Mouse (Mus musculus) cortical plate, adult 2 months (tissue): ENCODE results near the gene Dmrtc2.
"Not testable (repeated sequence)": the region's sequence is repeated elsewhere in the genome, so short reads cannot be mapped to it uniquely, and the experiment has no call there.

Experiments used
- CTCF ChIP-seq: fragments of 200-500 bp; IDR thresholded peaks from 2 replicates; pipeline ENCODE4 v1.5.1; 2011; ENCODE audit warnings: mild to moderate bottlenecking, control low read depth, low read length; ENCODE audit not compliant: insufficient read depth; ENCODE audit errors: extremely low read depth
- POLR2A ChIP-seq: fragments of 200-500 bp; IDR thresholded peaks from 2 replicates; pipeline ENCODE4 v1.6.1; 2011; ENCODE audit warnings: mild to moderate bottlenecking, low read length, control low read depth; ENCODE audit not compliant: insufficient read depth; ENCODE audit errors: extremely low read depth

- not testable (repeated sequence) for TF ChIP-seq POLR2A, CTCF
These were observed 23.3 kb upstream of the Dmrtc2 start for GRCm38 (mm10) chr7:24846576-24846975.
